Mouse (Mus musculus) adrenal gland, postnatal 36 days (tissue): ENCODE results near the gene Agt. TPM values are rescaled to one million over a fixed set of nuclear protein-coding genes. Genes with fewer than 3 reads are reported as not detected.

ENCODE experiments used
- DNase-seq, 2 experiments: peaks; one replicate each; pipeline ENCODE4 v3.0.0; 2021; ENCODE audit warnings: mixed read lengths in 1 of 2
- total RNA-seq, 2 experiments: library from RNA; stranded (reverse); gene quantifications; 2 replicates each; pipeline ENCODE4 v1.2.3; 2021

The Agt gene
- total RNA-seq, 2 experiments from 2014 or later: 3.7 to 4.0 TPM

GRCm38 (mm10) chr8:124555113-124555750, 14.3 kb downstream of the Agt start:
- DNase-seq: no peak

DNA sequence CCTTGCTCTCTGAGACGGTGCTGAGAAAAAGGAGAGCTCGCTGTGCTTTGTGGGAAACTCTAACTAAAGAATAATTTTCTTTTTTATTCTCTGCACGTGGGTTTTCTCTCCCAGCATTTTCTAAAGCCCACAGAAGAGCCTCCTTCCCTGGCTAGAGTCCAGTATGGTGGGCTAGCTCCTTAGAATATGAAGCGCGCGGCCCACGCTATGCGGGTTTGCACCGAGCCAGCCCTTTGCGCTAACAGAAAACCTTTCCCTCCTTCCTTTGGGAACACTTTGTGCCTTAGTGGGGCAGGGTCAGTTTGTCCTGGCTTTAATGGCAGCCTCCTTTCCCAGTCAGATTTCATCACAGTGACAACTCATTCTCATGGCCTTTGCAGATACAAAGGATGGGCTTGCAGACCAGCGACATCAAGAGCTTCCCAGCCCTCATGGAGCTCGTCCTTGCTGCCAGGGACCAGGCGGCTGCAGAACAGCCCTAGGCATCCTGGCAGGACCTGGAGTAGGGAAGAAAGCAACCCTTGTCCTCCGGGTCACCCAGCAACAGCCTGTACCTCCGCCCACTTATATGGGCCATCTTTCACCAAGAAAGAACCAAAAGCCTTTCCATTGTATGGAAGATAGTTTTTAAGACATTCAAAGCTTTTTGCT, 18.4 kb downstream of the Agt start:
- DNase-seq: no peak

- DNase-seq: no peak
These were observed 21.3 kb downstream of the Agt start for GRCm38 (mm10) chr8:124548187-124548586.

- DNase-seq: no peak
These were observed 22.2 kb downstream of the Agt start for GRCm38 (mm10) chr8:124547269-124547668.

DNA sequence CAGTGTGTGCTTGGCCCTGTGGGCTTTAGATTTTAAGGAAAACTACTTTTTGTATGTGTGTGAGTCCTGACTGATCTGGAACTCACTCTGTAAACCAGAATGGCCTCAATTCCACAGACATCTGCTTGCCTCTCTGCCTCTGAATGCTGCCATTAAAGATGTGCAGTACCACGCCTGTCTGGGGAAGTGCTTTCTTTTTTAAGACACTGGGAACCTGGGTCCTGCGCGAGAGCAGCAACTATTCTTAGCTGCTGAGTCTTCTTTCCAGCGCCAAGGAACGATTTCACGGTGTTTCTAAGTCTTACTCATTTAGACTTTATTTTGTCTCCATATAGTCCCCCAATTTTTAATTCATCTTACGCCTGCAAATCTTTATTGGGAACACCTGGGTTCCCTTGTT, 22.7 kb downstream of the Agt start:
- no peak for DNase-seq

- DNase-seq: peak in 1 of 2 experiments; percentile 36
These were observed 23.1 kb downstream of the Agt start for GRCm38 (mm10) chr8:124546371-124546770.

DNA sequence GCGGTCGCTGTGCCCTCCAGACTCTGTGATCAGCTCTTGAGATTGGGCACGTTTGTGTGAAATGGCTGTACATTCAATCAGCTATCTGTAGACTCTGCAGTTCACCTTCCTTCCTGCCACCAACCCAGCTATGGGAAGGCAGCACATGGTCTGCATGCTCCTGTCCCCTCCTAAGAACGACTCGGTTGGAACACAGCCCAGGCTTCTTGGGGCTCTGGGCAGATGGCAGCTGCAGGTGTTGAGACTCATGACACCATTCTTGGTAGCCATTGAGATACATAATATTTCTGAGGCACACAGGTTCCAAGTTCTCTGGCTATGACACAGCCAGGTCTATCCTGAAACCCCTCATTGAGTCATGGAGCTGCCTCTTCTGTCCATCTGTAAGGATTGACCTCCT, 26.2 kb downstream of the Agt start:
- DNase-seq: no peak

- DNase-seq: no peak
These were observed 27.5 kb downstream of the Agt start for GRCm38 (mm10) chr8:124542001-124542400.

GRCm38 (mm10) chr8:124540906-124541305, 28.6 kb downstream of the Agt start:
- no peak for DNase-seq

DNA sequence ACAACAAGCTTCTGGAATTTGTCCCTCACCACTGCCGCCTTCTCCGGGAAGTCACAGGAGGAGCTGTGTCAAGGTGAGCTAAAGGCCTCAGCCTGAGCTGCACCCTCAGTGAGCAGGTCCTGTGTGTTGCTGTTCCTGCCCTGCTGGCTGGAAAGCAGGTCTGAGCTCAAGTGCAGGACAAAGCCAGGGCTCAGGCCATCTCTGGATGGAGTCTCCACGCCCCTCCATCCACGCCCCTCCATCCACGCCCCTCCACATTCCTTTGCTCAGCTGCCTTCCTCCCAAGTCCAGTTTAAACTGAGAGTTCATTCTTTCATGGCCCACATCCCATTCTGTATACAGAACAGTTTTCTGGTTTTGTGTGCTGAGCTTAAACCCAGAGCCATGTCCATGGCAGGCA, 34.1 kb downstream of the Agt start:
- DNase-seq: no peak

GRCm38 (mm10) chr8:124532626-124533025, 36.9 kb downstream of the Agt start:
- DNase-seq: no peak

DNA sequence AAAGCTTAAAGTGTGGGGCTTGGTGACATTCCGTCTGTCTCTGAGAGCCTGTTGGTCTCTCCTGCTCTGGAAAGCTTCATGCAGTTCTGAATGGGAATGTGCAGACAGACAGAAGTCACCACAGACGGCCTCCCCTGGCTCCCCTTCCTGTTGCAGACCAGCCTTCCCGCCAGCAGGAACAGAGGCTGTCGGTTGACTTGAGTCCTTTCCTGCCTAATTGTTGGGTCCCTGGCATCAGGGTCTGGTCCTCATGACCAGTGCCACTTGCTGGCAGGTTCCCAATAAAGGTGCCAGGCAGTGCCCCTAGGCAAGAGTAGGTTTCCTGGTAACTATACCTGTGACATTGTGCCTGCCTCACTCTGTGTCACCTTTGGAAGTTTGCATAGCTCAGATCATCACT, 38.5 kb downstream of the Agt start:
- no peak for DNase-seq

- peak in 1 of 2 experiments; percentile 16 for DNase-seq
These were observed 39.0 kb downstream of the Agt start for GRCm38 (mm10) chr8:124530556-124530955.

- DNase-seq: no peak
These were observed 39.4 kb downstream of the Agt start for GRCm38 (mm10) chr8:124530076-124530475.

DNA sequence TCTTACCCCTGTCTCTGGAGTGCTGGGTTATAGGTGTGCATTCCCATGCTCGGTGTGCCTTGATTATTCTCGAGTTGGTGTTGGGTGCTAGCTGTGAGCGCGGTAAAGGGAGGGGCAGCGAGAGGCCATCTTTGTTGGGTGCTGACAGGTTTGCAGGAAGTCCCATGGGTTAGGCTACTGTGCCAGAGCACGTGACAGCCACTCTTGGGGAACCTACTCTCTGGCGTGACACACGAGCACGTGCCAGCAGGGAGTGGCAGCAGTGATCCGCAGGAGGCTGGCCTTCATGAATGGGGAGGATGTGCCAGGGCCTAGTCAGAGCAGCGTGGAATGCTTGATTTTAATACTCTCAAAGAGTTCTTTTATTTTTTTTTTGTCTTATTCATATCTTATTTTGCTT, 43.2 kb downstream of the Agt start:
- DNase-seq: no peak

GRCm38 (mm10) chr8:124521946-124522345, 47.6 kb downstream of the Agt start:
- no peak for DNase-seq

DNA sequence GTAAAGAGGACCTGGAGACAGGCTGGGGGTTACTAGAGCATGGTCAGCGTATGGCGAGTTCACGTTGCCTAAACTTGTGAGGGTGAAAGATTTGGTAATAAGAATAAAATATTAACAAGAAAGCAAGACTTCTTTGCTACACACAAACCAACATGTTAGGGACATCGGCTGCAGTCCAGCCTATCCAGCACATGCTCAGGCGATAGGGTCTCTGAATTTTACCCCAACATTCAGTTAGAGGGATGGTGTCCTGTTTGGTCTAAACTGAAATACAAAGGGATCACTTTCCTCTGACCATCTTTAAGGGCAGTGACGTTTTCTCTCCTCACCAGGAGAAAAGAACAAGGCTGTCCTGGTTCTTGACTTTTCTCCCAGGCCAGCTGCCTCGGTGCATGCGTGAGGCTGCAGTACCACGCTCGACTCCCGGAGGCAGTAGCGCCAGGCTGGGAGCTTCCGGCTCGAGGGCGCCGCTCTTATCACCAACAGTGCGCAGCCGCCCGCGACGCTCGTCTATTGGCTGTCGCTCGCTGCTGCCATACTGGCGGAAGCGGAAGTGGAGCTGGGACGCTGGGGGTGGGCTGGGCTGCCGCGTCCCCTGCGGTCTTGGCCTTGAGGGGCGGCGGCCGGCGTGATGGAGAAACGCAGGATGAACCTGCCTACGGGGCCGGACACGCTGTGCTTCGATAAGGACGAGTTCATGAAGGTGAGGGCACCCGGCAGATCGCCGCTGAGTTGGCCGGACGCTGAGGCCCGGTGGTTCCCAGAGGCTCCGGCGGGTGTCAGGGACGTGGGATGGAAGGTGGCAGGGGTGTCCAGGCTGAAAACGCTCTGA, 49.0 kb downstream of the Agt start, which contains the start of gene Cog2:
TSS of gene Cog2 (plus strand) at position 519 of the 832 bp plus-strand sequence.
- DNase-seq: peak; percentile 93 to 94

- no peak for DNase-seq
These were observed 52.4 kb downstream of the Agt start for GRCm38 (mm10) chr8:124517142-124517541.

DNA sequence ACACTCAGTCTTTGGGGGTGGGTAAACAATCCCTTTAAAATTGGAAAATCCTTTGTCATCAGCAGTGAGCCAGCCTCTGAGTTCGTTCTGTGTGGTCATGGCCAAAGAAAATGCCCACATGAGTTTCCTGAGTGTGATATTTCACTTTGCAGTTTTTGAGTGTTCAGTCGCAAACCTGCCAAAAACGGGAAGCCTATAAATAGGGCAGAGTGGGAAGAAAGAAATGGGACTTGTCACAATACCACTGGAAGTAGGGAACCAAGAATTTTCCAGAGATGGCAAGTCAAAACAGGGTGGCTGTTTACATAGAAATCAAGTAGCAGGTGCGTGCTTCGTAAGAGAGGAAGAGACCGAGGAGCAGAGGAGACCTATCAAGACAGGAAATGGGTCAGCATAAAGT, 53.0 kb downstream of the Agt start:
- no peak for DNase-seq

DNA sequence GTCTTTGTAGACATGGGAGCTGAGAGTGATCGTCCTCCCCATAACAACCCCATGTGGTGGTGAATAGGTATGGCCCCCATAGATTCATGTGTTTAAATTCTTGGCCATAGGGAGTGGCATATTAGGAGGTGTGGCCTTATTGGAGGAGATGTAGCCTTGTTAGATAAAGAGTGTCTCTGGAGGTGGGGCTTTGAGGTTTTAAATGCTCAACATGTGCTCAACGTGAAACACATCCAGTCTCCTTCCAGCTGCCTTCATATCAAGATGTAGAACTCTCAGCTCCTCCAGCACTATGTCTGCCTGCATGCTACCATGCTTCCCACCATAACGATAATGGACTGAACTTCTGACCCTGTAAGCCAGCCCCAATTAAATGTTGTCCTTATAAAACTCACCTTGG, 53.5 kb downstream of the Agt start:
- DNase-seq: no peak

GRCm38 (mm10) chr8:124509156-124509555, 60.4 kb downstream of the Agt start:
- no peak for DNase-seq

DNA sequence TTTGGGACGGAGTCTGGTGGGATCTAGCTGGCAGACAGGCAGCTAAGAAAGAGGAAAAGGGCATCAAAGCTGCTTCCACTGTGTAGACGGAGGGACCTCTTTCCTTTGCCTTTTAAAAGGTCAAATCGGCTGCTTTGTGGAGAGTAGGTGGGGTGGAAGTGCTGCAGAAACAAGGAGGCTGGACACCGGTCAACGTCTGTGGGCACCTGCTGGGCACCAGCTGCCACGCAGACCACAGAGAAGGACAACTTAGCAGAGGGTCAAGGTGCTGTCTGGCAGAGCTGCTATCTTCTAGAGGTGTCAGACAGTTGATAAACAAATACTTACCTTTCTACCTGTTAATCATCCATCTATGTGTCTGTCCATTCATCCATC, 61.2 kb downstream of the Agt start:
- DNase-seq: no peak
